Mouse (Mus musculus) heart, postnatal 10 days (tissue): ENCODE data around the gene Rftn1. TPM values are rescaled to one million over a fixed set of nuclear protein-coding genes. Genes with fewer than 3 reads are reported as not detected.

ENCODE experiments used
- DNase-seq, 2 experiments: peaks; one replicate each; pipeline ENCODE4 v3.0.0; 2021
- intact Hi-C: fragments of 180-260 bp; cut with DNase I; formaldehyde crosslinking; loops from one replicate; pipeline ENCODE4 v1.15.1; 2025
- total RNA-seq, 2 experiments: library from RNA; stranded (reverse); gene quantifications; 2 replicates each; pipeline ENCODE4 v1.2.3; 2021

Rftn1 gene
- total RNA-seq, 2 experiments from 2014 or later = 69.5 to 79.2 TPM

DNA sequence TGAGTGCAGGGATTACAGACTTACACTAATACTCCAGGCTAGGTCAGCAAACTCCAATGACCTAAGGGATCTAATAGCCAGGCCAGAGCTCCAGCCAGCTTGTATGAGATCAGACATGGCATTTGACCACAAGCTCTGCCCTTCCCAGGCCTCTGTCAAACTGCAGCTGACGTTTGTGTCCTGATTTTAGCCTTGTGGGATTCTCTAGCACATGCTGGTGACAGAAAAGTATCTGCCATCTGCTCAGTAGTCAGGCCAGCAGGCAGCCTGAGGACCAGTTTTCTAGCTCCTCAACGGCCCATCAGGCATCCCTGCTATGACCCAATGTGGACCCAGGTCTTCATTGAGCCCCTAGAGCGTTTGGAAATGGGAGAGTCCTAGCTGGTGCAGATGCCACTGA lies 188.3 kb downstream of the Rftn1 start:
- no peak for DNase-seq
- intact Hi-C loops = loop anchor here (5.0 kb wide), 1 partner anchor 45 kb away; no protein-coding TSS in a partner anchor

DNA sequence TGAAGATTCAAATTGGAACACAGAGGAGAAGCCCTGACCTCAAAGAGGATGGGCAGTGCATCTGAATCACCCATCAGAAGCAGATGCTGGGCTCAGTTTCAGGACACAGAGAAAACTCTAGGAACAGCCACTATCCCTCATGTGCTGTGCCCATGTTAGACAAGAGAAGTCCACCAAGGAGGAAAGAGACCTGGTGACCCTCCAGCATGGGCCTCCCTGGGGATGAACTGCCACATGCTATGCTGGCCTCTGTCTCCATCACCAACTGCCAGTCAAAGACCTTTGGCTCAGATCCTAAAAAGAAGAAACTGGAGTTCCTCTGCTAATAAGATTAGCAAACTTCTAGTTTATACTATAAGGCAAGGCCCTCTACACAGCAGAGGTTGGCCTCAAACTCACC lies 188.7 kb downstream of the Rftn1 start:
- intact Hi-C loops = loop anchor here (5.0 kb wide), 1 partner anchor 46 kb away; no protein-coding TSS in a partner anchor
- DNase-seq = no peak

DNA sequence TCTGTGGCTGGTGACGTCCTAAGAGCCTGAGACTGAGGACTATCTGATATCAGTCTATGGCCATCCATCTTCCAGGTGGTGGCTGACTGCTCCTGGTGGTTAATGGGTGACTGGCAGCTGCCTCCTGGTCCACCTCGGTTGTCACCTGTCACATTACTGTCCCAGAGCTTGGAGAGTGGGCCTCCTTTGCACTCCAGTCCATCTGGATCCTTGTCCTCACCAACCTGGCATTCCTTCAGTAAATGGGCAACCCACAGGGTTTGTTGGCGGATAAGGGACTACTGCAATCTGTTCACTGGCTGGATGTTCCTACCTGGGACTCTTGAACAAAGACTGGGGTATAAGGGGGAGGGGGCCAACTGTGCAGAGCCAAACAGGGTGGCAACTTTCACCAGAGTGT lies 189.9 kb downstream of the Rftn1 start:
- intact Hi-C loops = loop anchor here (5.0 kb wide), 1 partner anchor 47 kb away; no protein-coding TSS in a partner anchor
- DNase-seq = no peak

DNA sequence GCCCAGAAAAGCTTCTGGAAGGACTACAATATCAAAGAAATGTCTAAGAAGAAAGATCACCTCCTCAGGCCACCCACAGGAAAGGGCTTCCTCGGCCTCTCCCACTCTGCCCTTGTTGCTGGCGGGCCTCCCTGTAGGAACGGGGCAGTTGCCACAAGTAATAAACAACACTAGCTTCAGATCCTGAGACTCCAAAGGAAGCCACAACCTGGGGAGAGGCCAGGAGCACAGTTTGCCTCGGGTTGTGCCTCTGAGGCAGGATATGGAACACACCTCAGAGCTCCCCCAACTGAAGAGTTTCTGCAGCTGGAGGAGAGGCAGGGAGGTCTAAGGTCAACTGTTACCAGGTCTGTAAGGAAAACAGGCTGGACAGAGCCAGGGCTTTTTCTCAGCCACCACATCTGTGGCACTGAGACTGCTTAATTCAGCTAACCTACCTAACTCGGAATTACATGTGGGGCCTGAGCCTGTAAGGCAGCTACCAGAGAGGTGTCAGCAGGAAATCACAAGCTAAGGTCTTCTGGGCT lies 193.8 kb downstream of the Rftn1 start:
- DNase-seq = no peak
- intact Hi-C loops = no loop called here

DNA sequence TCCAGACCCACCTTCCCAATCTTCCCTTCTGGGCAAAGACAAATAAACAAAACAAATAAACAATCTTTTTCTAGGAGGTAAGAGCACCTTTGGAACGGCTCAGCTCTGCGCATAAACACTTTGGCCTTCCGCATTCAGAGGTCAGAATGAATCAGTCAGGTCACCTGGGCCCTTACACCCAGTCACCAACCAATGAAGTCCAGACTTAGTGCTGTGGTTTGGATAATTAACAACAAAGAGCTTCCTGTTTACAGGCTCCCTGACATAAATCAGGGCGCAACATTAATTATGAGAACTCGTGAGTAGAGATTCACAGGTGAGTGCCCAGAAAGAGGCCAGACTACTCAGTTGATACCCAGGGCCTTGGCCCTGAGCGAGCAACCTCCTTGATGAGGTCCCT lies 194.4 kb downstream of the Rftn1 start:
- DNase-seq = no peak
- intact Hi-C loops = no loop called here

DNA sequence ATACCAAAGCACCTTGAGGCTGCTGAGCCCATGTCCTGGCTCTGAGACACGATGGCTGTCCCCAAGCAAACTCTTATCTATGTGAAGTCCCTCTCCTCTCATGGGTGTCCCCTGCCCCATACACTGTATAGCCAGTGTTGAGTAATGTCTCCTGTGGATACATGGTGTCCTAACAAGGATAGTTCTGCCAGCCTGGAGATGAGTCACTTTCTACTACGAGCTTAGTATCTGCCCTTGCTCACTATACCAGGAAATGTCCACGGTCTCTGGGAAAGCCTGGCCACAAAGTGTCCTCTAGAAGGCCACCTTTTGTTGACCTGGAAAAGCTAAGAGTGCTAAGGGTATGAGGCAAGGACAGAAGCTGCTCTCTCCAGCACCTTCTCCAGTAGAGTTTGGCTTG lies 195.2 kb downstream of the Rftn1 start:
- intact Hi-C loops = no loop called here
- DNase-seq = no peak

DNA sequence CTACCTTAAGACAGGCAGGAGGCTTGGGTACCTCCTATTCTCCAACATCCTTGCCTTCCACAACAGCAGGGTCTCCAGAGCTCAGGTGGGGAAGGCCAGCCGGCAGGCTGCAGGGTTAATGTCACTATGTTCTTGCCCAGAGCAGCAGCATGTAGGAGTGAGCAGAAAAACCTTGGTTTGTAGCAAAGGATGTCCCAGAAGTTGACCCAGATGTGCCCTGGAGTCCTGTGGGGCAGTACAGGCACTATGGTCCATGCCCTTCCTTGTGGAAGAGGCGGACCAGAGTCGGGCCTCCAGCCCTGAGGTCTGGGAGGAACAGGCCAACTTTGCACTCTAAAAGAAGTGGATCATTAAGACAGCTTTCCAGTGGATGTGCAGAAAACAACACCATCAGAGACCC lies 196.8 kb downstream of the Rftn1 start:
- no peak for DNase-seq
- intact Hi-C loops = no loop called here

DNA sequence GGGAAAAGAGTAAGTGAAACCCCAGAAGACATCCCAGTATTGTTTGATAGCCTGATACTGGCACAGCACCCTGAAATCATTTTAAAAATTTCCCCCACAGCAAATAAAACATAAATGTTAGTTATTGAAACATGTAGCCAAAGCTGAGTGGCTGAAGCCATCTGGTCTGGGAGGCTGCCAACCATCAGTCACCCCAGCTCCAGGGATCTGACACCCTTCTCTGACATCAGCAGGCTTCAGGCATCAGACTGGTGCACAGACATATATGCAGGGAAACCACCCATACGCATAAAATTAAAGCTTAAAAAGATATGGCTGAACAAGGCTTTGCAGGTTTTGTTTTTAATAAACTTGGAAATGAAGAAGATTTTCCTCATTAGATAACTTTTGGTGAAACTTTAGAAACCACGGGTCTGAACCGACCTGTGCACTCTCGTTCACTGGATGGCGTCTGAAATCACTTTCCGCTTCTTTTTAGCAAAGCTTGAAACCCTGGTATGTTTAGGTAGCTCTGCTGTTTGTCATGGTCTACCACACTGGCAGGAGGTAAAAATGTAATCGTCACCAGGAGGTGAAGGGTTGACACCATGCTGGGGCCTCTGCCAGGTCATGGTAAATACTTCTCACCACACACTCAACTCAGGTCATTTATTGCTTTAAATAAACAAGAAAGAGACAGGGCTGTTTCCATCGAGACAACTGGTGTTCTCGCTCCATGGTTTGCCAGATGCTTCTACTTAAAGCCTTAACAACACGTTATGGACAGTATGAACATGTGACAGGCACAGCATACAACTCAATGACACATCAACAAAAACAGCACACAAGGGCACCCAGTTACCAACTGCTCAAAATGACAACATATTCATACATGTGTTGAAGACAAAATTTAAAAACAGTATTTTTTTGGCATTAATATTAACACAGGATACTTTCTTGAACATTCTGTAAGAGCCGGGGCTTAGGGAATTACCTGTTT lies 197.6 kb downstream of the Rftn1 start:
- DNase-seq = no peak
- intact Hi-C loops = no loop called here

DNA sequence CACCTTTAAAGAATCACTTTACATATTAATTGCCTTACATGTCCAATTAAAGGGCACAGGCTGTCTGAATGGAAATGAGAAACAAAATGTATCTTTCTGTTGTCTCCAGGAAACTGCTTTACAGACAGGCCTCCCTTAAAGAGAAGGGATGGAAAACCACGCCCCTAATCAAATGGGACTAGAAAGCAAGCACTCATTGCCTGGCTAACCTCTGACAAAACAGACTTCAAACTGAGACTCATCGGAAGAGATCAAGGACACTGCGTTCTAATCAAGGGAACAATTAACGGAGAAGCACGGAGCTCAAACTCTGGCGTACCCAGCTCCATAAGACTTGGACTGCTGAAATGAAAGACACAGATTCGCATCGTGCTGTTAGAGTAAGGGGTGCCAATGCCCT lies 200.9 kb downstream of the Rftn1 start:
- intact Hi-C loops = no loop called here
- no peak for DNase-seq

DNA sequence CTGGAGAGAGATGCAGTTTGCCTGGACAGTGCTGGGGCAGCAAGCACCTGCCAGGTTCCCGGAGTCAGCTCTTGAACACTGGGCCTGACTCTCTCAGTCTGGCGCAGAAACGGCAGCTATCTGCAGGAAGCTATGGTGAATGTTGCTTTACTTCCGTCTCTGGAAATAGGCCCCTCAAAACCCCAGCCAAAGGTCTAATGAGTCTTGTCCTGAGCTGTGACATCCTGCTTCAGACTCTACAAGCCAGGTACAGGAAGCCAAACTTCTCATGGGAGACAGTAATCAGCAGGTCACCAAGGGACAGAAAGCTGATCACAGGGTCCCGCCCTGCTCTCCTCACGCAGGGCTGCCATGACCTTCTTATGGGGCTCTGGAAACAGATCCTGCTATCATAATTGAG lies 203.4 kb downstream of the Rftn1 start:
- intact Hi-C loops = no loop called here
- DNase-seq = peak in 1 of 2 experiments; percentile 46

DNA sequence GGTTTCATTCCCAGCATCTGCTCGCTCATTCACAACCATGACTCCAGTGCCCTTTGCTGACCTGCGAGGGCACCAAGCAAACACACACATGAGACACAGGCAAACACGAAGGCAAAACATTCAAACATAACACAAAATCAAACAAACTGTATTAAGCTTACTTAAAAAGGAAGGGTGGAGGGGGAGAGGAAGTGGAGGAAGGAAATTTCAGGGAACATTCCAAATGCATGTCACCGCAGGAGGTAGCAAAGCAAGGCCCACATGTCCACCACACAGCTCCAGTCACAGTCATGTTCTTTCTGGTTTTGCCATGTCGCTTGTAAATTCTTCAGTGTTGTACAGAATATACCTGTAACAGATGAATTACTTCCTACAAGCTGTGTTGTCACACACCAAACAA lies 207.0 kb downstream of the Rftn1 start:
- peak in 1 of 2 experiments; percentile 14 for DNase-seq
- intact Hi-C loops = loop anchor here (5.0 kb wide), 1 partner anchor 39 kb away; no protein-coding TSS in a partner anchor

DNA sequence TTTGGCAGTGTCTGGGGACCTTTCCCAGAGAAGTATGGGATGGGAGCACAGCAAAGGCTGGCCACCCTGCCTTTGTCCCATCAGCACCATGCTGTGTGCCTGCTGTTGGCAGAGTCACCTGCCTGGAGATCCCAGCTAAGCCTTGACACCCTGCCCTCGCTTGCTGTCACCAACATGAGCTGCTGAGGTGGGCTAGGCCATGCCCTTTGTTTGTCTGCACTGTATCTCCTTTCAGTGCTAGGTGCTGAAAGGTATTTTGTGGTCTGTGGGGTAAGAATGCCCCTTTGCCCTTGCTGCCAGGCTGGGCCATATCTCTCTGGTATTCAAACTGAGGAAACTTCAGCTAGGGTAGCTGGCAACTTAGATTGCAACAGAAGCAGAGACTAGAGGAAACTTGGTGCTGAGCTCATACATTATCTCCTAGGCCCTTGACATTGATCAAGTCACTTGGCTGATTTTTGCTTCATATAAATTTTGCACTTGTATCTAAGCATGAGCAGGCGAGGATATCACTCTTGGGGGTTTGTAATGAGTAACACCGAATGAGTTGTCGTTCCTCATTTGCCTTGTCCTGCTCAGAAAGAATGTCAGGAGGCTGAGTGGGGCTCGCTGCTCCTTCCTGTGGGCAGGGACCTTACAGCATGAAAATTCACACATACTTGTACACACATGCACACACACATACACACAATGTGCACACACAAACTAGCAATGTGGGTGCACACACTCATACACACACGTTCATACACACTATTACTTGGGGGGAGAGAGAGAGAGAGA lies 207.7 kb downstream of the Rftn1 start:
- intact Hi-C loops = loop anchor here (5.0 kb wide), 1 partner anchor 40 kb away; no protein-coding TSS in a partner anchor
- DNase-seq = peak; percentile 85 to 87

DNA sequence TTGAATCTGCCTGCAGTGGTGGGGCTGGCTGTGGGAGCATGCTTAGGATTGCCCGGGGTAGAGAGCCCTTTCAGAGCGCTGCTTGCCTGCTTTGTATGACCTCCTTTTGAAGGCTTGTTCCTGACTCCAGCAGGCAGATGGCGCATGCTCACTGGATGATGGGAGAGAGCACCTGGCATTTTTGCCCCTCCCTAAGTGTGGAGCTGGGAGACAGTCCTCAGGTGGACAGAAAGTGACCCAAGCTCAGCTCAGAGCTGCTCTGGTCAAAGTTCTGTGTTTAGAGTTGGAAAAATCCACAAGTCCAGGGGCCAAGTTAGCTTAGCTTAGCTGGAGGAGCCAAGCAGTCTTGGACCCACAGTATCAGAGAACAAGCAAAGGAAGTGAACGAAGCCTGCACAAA lies 208.9 kb downstream of the Rftn1 start:
- peak in 1 of 2 experiments; percentile 23 for DNase-seq
- intact Hi-C loops = loop anchor here (5.0 kb wide), 1 partner anchor 41 kb away; no protein-coding TSS in a partner anchor

DNA sequence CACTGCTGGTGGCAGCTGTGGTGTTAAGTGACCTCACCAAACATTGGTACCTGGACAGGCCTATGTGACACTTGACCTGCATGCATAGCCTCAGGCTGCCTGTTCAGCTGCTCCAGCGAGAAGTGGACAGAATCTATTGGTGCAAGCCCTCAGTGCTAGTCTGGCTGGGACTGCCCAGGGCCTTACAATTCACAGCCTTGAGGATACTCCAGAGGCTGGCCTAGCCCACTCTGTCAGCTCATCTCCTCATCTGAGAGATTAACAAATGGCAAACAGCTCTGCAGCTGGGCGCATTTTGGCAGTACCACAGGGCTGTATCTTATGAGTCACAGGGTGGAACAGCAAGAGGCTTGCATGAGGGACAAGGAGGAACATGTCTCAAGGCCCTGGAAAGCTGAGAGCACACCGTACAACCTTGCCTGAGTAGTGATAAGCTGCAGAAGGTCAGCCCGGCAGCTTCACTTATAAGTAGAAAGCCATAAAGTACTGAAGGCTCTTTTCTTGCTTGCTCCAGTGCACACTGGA lies 210.7 kb downstream of the Rftn1 start:
- no peak for DNase-seq
- intact Hi-C loops = loop anchor here (5.0 kb wide), 1 partner anchor 42 kb away; no protein-coding TSS in a partner anchor

DNA sequence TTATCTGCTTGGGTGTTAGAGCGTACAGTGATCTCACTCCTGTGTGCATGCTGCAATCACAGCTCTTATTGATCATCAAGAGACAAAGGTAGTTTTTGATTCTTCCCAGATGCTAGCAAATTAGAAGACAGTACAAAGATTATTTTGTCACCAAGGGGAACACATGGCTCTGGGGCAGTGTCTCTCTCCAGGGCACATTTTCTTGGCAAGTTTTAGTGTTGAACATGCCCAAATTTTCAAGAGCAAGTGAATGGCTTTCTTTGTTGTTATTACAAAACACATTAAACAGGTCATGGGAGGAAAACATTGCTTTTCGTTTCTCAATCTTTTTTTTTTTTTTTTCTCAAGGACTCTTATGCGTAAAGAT lies 213.1 kb downstream of the Rftn1 start:
- DNase-seq = no peak
- intact Hi-C loops = no loop called here

DNA sequence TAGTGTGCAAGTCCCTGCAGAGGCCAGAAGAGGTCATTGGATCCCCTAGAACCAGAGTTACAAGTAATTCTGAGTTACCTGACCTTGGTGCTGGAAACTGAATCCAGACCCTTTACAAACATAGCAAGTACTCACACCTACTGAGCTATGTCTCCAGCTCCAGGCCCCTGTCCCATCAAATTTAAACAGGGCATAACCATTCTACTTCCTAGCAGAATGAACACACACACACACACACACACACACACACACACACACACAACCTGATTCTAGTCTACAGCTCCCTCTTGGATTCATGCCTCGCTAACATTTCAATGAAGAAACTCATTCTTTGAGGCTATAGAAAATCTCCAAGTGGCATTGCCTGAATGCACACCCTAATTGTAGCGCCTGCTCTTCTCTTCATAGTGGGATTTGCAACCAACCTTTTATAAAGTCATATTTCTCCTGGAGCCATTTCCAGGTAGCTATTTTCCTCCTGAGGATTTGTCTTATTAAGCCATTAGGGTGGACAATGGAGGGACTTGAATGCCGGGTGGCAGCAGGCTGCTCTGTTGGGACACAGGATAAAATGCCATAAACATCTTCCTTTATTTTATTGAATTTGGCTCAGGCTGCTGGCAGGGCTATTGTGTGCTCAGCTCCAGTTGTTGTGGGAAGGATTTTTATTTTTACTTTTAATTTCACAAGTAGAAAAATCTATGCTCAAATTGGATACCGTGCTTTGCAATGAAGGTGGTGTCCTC lies 213.6 kb downstream of the Rftn1 start:
- no peak for DNase-seq
- intact Hi-C loops = no loop called here

DNA sequence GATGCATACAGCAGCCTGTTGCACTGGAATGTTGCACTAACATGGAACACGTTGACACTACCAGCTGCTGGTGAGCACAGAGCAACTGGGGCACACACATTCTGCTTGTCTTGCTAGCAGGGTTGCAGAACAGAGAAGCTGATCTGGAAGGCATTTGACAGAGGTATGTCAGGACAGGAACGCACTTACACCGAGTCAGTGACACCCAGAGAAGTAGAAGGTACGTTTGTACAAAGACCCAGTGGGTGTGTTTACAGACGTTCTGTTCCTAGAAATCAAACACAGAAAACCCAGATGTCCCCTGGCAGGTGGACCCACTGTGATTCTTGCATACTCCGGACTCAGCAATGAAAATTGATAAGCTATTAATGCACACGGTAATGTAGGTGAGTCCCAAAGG lies 215.0 kb downstream of the Rftn1 start:
- DNase-seq = no peak
- intact Hi-C loops = no loop called here

DNA sequence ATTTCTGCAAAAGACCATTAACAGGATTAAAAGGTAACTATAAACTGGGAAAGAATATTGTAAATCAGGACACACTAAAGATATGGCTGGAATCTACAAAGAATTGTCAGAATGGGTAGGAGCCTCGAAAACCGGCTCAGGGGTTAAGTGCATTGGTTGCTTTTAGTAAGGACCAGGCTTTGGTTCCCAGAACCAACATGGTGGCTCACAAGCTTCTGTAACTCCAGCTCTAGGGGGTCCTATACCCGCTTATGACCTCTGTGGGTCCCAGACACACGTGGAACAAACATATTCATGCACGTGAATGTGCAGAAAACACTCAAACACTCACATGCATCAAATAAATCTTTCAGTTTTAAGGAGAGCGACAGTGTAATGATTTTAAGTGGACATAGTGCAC lies 215.5 kb downstream of the Rftn1 start:
- intact Hi-C loops = no loop called here
- no peak for DNase-seq

DNA sequence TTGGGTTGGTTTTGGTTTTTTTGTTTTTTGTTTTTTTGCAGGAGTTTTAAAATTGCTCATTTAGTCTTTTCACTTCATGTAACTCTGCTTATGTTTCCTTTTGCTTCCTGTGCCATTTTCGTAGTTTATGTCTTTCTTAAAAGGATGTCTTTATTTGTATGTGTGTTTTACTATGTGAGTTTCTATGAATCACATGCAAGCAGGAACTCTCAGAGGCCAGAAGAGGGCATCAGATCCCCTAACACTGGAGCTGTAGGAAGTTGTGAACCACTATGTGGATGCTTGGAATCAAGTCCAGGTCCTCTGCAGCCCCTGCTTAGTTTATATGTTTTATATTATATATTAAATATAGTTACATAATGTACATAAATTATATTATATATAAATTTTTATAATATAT lies 218.3 kb downstream of the Rftn1 start:
- DNase-seq = no peak
- intact Hi-C loops = no loop called here

DNA sequence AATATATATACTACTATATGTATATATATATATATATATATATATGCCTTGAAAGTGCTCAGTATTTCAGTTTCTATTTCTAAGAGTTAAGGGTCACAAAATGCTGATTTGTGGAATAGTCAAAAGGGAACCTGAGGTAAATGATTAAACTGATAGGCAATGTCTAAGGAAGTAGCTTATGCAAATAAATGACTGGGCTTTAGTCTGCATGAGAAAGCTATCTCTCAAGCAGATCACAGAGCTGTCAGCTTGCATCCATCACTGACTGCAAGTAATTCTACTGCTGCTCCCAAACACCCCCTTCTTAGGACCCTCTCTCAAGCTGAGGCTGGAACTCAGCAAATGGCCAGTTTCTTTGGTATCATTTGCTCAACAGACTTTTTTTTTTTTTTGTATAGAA lies 219.4 kb downstream of the Rftn1 start:
- no peak for DNase-seq
- intact Hi-C loops = no loop called here
